ENCODE assay signal across 11 mouse cellular contexts in genomic region chr12:55372424-55373055, GRCm38 (mm10). TPM values are rescaled to one million over a fixed set of nuclear protein-coding genes. Genes with fewer than 3 reads are reported as not detected.
A peak's percentile ranks its signal among the peaks of the same experiment; 100 is the strongest.
DNase-seq lines count a peak whose midpoint lies in the region; ATAC-seq and TF ChIP-seq lines count a peak whose summit lies in the region.
"Had no signal": no experiment of that assay in that cellular context is flagged by ENCODE, and none has a peak within 500 bp of the region (broad histone marks: within the 10 kb centered on the region; RNA-seq: fewer than 3 reads in every experiment).

No protein-coding gene starts in this region.

- no peaks in the 10 kb centered on the region for H3K9me3 ChIP-seq in liver, postnatal 0 days (ENCODE audit: low read length)
- no peaks in the 10 kb centered on the region for H3K9me3 ChIP-seq in MEL (replicated peaks; ENCODE audit: insufficient read depth, low read length)
- H3K9me3 ChIP-seq: forebrain, embryonic 10.5 days; G1E had no signal

- 74% methylated on average over 3 of the region's 3 CpGs for WGBS in heart, adult 2 months
- WGBS in liver, postnatal 0 days (ENCODE audit: insufficient replicate concordance) = 83% methylated on average over 3 of the region's 3 CpGs

- H3K4me3 ChIP-seq in heart, adult 2 months = no peak overlapping the region
- H3K4me3 ChIP-seq in liver, postnatal 0 days (ENCODE audit: low read depth, low read length) = no peak overlapping the region
- no peak overlapping the region for H3K4me3 ChIP-seq in MEL (ENCODE audit: control insufficient read depth in 1 of 2, insufficient read depth in 1 of 2, low read depth in 2 of 2, low read length in 2 of 2)
- H3K4me3 ChIP-seq: forebrain, embryonic 10.5 days had no signal

- H3K4me1 ChIP-seq in heart, adult 2 months (ENCODE audit: control insufficient read depth, insufficient read depth, low read length) = no peaks in the 10 kb centered on the region; the same call in 1 of the 2 replicates
- H3K4me1 ChIP-seq in liver, postnatal 0 days (ENCODE audit: insufficient read depth) = no peaks in the 10 kb centered on the region
- no peaks in the 10 kb centered on the region for H3K4me1 ChIP-seq in MEL (ENCODE audit: control insufficient read depth in 1 of 2, insufficient read depth in 2 of 2, low read length in 2 of 2)
- H3K4me1 ChIP-seq: forebrain, embryonic 10.5 days had no signal

- TF ChIP-seq EP300 in heart, adult 2 months (IDR thresholded peaks at IDR 0.05; ENCODE audit: insufficient read depth, low read depth, low read length) = no peak
- TF ChIP-seq EP300 in liver, postnatal 0 days (IDR thresholded peaks at IDR 0.05; ENCODE audit: low read depth) = no peak
- TF ChIP-seq EP300 in MEL (IDR thresholded peaks at IDR 0.05; ENCODE audit: low read depth in 1 of 2, low read length in 2 of 2) = no peak

- no peaks in the 10 kb centered on the region for H3K36me3 ChIP-seq in heart, adult 2 months (ENCODE audit: control insufficient read depth, insufficient read depth, low read length)
- 0 out of 2 replicates have a peak, but pooled peaks cover 2% of the 10 kb centered on the region for H3K36me3 ChIP-seq in liver, postnatal 0 days (replicated peaks; ENCODE audit: insufficient read depth, low read length)
- H3K36me3 ChIP-seq in MEL (ENCODE audit: control insufficient read depth in 1 of 2, insufficient read depth in 2 of 2, low read length in 2 of 2) = no peaks in the 10 kb centered on the region

- peak; percentile 57 for TF ChIP-seq RAD21 in MEL (IDR thresholded peaks at IDR 0.05; ENCODE audit: low read depth, low read length)

- intact Hi-C loops in heart, adult 2 months (cut with DNase I) = loop anchor here (2.0 kb wide), 1 partner anchor 124 kb away; no protein-coding TSS in a partner anchor

- no peak overlapping the region for H3K9ac ChIP-seq in heart, adult 2 months (ENCODE audit: low read depth, low read length)
- no peak overlapping the region for H3K9ac ChIP-seq in liver, postnatal 0 days (replicated peaks)
- no peak overlapping the region for H3K9ac ChIP-seq in MEL (ENCODE audit: control insufficient read depth, low read depth, low read length, poor library complexity, severe bottlenecking)

- H3K79me2 ChIP-seq in heart, adult 2 months (replicated peaks; ENCODE audit: control insufficient read depth, insufficient read depth, low read length) = no peaks in the 10 kb centered on the region
- H3K79me2 ChIP-seq in MEL (ENCODE audit: control insufficient read depth, insufficient read depth, low read length, poor library complexity) = no peaks in the 10 kb centered on the region

- TF ChIP-seq CTCF in heart, adult 2 months (IDR thresholded peaks at IDR 0.05) = peak; percentile 72
- peak; percentile 41 for TF ChIP-seq CTCF in liver, postnatal 0 days (IDR thresholded peaks at IDR 0.05; ENCODE audit: low read depth)
- TF ChIP-seq CTCF in MEL (IDR thresholded peaks at IDR 0.05 in 2 of 3, conservative IDR thresholded peaks at IDR 0.05 in 1 of 3; ENCODE audit: control insufficient read depth in 1 of 3, insufficient read depth in 1 of 3, low read depth in 2 of 3, low read length in 3 of 3, poor library complexity in 1 of 3, severe bottlenecking in 1 of 3) = peak in 1 of 3 experiments; percentile 57; a peak in 2 of 6 replicates

- no peak overlapping the region for H3K4me2 ChIP-seq in liver, postnatal 0 days (ENCODE audit: low read depth, low read length)

- DNase-seq in heart, adult 2 months = no peak
- no peak for DNase-seq in heart, adult 8-10 months (ENCODE audit: low spot score)
- DNase-seq in liver, postnatal 0 days = no peak
- DNase-seq in liver (no peak), MEL (ENCODE audit: low read depth, low spot score) (peak; percentile 20)
- DNase-seq in naive thymus-derived CD4-positive, alpha-beta T cell, adult 2 months (ENCODE audit: low read depth) = peak; percentile 53
- no peak for DNase-seq in ovary, postnatal 14 days (ENCODE audit: low spot score)
- DNase-seq in spleen, postnatal 4 days (ENCODE audit: low spot score in 2 of 2) = no peak

- no peaks in the 10 kb centered on the region for H3K27me3 ChIP-seq in heart, adult 2 months (ENCODE audit: control insufficient read depth, insufficient read depth, low read length)
- H3K27me3 ChIP-seq in liver, postnatal 0 days (ENCODE audit: insufficient read depth, low read length) = peaks cover 18% of the 10 kb centered on the region; the same call in 1 of the 2 replicates
- H3K27me3 ChIP-seq in MEL (ENCODE audit: control insufficient read depth in 1 of 2, insufficient read depth in 2 of 2, low read length in 2 of 2) = no peaks in the 10 kb centered on the region

- no peak for TF ChIP-seq POLR2A in heart, adult 2 months (IDR thresholded peaks at IDR 0.05; ENCODE audit: insufficient read depth, low read depth, low read length)
- no peak for TF ChIP-seq POLR2A in MEL (IDR thresholded peaks at IDR 0.05; ENCODE audit: control insufficient read depth in 1 of 2, insufficient read depth in 1 of 2, low read depth in 1 of 2, low read length in 2 of 2, poor library complexity in 1 of 2)

- no peak for ATAC-seq in liver, postnatal 0 days

- H3K27ac ChIP-seq in heart, adult 2 months = no peak overlapping the region
- no peak overlapping the region for H3K27ac ChIP-seq in liver, postnatal 0 days (ENCODE audit: low read depth)
- H3K27ac ChIP-seq in MEL (ENCODE audit: control insufficient read depth, low read depth, low read length) = no peak overlapping the region
- H3K27ac ChIP-seq: forebrain, embryonic 10.5 days; macrophage had no signal

TF ChIP-seq in MEL, 35 proteins besides CTCF, POLR2A, EP300 and RAD21:
- TF ChIP-seq ZC3H11A (IDR thresholded peaks at IDR 0.05; ENCODE audit: low read depth, low read length) (peak; percentile 68), BHLHE40 (IDR thresholded peaks at IDR 0.05; ENCODE audit: borderline replicate concordance, low read depth, low read length) (no peak), SMC3 (IDR thresholded peaks at IDR 0.05; ENCODE audit: low read depth, low read length) (peak; percentile 71)

RNA-seq across cellular contexts. Expression of gene Psma6, which starts 11.5 kb away (rescaled TPM):
- 100 to 1,000 TPM; 140 to 163 TPM for total RNA-seq in heart, adult 2 months (2021)
- polyA plus RNA-seq in heart, adult 2 months (2012; rRNA removed) = 70.9 and 117 TPM in 2 replicates
- 100 to 1,000 TPM; 149 to 159 (median 156) TPM for total RNA-seq in heart, adult 8-10 months (2022)
- 177 and 184 TPM in 2 replicates for polyA plus RNA-seq in liver, postnatal 0 days (2015; fragmentation: Nextera tagmentation; extraction: Ambion mirVana)
- total RNA-seq in MEL (2012; rRNA removed) = 255 and 284 TPM in 2 replicates
- 100 to 1,000 TPM in 1 of 2 experiments, not detected in 1; 309 TPM for polyA plus RNA-seq in MEL (2012; ENCODE audit: insufficient read depth in 1 of 2, insufficient read length in 2 of 2, low read depth in 1 of 2, low replicate concordance in 2 of 2, missing spikeins in 1 of 2)

Comparison
In these comparisons a context has a peak if more than half of its experiments do, and no peak if none do; other contexts are left out.
1. DNase-seq: peak in MEL (single experiment) and naive thymus-derived CD4-positive, alpha-beta T cell, adult 2 months (single experiment); none in heart, adult 2 months (0 of 2), heart, adult 8-10 months (single experiment), liver, postnatal 0 days (single experiment), liver (single experiment), ovary, postnatal 14 days (single experiment) and spleen, postnatal 4 days (0 of 2).